Mouse (Mus musculus) spleen, adult 2 months (tissue): Measurements from ENCODE around the gene Gal.

Experiments
- CTCF ChIP-seq: fragments of 200-500 bp; IDR thresholded peaks from 2 replicates; pipeline ENCODE4 v1.5.1; 2011; ENCODE audit warnings: mild to moderate bottlenecking, inconsistent platforms; ENCODE audit not compliant: insufficient read depth, insufficient read length, insufficient replicate concordance; ENCODE audit errors: extremely low read depth
- POLR2A ChIP-seq: fragments of 200-500 bp; IDR thresholded peaks from 2 replicates; pipeline ENCODE4 v1.6.1; 2011; ENCODE audit warnings: low read depth, low read length, inconsistent platforms

DNA sequence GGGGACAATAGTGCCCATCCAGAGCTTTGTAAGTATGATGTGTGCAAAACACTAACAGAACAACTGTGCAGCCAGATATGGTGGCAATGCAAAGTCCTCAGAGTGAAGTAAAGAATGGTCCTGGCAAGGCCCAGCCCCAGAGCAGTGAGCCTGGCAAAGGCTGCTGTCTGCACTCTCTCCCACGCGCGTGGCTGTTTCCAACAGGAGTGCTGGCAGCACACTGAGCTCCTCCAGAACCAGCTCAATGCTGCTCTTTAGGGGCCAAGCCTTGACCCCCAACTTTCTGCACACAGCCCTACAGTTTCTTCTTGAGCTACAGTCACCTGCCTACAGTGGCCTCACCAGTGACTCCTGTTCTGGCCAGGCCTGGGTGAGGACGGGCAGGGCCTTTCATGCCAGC, 43.4 kb upstream of the Gal start:
- no peak for TF ChIP-seq CTCF
- no peak for TF ChIP-seq POLR2A
